Mouse (Mus musculus) bone marrow macrophage, adult 2 months (primary cell): ENCODE results near the gene Rgma.

Experiments
- CTCF ChIP-seq: IDR thresholded peaks from 2 replicates; pipeline ENCODE4 v1.5.1; 2012; ENCODE audit warnings: low read depth, mild to moderate bottlenecking, low read length, moderate library complexity
- POLR2A ChIP-seq: IDR thresholded peaks from 2 replicates; pipeline ENCODE4 v1.6.1; 2012; ENCODE audit warnings: mild to moderate bottlenecking, low read depth, low read length, borderline replicate concordance

- TF ChIP-seq CTCF (no peak), POLR2A (no peak)
These were observed 28.2 kb downstream of the Rgma start for GRCm38 (mm10) chr7:73403538-73403937.
